ENCODE assay signal across 12 mouse cellular contexts in genomic region chr10:25437586-25438298, GRCm38 (mm10).
A peak's percentile ranks its signal among the peaks of the same experiment; 100 is the strongest.
DNase-seq lines count a peak whose midpoint lies in the region; ATAC-seq lines count a peak whose summit lies in the region.
"Had no signal": no experiment of that assay in that cellular context is flagged by ENCODE, and none has a peak within 500 bp of the region (broad histone marks: within the 10 kb centered on the region; RNA-seq: fewer than 3 reads in every experiment).

No protein-coding gene starts in this region.

- H3K4me2 ChIP-seq in embryonic facial prominence, embryonic 14.5 days (ENCODE audit: low read depth, low read length) = no peak overlapping the region
- no peak overlapping the region for H3K4me2 ChIP-seq in neural tube, embryonic 15.5 days
- H3K4me2 ChIP-seq: midbrain, embryonic 15.5 days had no signal

- H3K9me3 ChIP-seq in embryonic facial prominence, embryonic 14.5 days (ENCODE audit: control insufficient read depth, low read length) = no peaks in the 10 kb centered on the region
- H3K9me3 ChIP-seq in neural tube, embryonic 15.5 days (replicated peaks) = no peaks in the 10 kb centered on the region
- H3K9me3 ChIP-seq: midbrain, embryonic 15.5 days had no signal

- ATAC-seq in embryonic facial prominence, embryonic 14.5 days (ENCODE audit: low read depth) = no peak
- ATAC-seq in erythroblast, adult 5-6 weeks (replicated peaks; ENCODE audit: low FRiP score, poor library complexity, severe bottlenecking) = no peak
- ATAC-seq in neural tube, embryonic 15.5 days (ENCODE audit: low FRiP score) = no peak
- ATAC-seq: midbrain, embryonic 15.5 days had no signal

- no peak overlapping the region for H3K9ac ChIP-seq in embryonic facial prominence, embryonic 14.5 days (ENCODE audit: low read depth, low read length)
- H3K9ac ChIP-seq in neural tube, embryonic 15.5 days (replicated peaks) = no peak overlapping the region
- H3K9ac ChIP-seq: liver, embryonic 14.5 days; midbrain, embryonic 15.5 days had no signal

- no peaks in the 10 kb centered on the region for H3K27me3 ChIP-seq in embryonic facial prominence, embryonic 14.5 days (replicated peaks; ENCODE audit: control insufficient read depth, insufficient read depth, low read length)
- H3K27me3 ChIP-seq in neural tube, embryonic 15.5 days (replicated peaks) = no peaks in the 10 kb centered on the region
- H3K27me3 ChIP-seq: midbrain, embryonic 15.5 days had no signal

- H3K36me3 ChIP-seq in embryonic facial prominence, embryonic 14.5 days (ENCODE audit: control insufficient read depth, insufficient read depth, low read length) = peaks cover 7% of the 10 kb centered on the region
- no peaks in the 10 kb centered on the region for H3K36me3 ChIP-seq in neural tube, embryonic 15.5 days
- H3K36me3 ChIP-seq: midbrain, embryonic 15.5 days had no signal

- H3K4me1 ChIP-seq in embryonic facial prominence, embryonic 14.5 days (ENCODE audit: control insufficient read depth, insufficient read depth, low read length) = peaks cover 47% of the 10 kb centered on the region
- H3K4me1 ChIP-seq in neural tube, embryonic 15.5 days = no peaks in the 10 kb centered on the region

- no peak overlapping the region for H3K4me3 ChIP-seq in embryonic facial prominence, embryonic 14.5 days (ENCODE audit: low read depth, low read length)
- H3K4me3 ChIP-seq in neural tube, embryonic 15.5 days (replicated peaks) = no peak overlapping the region
- H3K4me3 ChIP-seq: midbrain, embryonic 15.5 days had no signal

- 81% methylated on average over 6 of the region's 6 CpGs for WGBS in embryonic facial prominence, embryonic 14.5 days
- WGBS in neural tube, embryonic 15.5 days = 85% methylated on average over 6 of the region's 6 CpGs

- peak; percentile 87 for DNase-seq in heart, adult 11 months
- DNase-seq in heart, postnatal 4 days = no peak
- peak; percentile 66 to 73 for DNase-seq in B cell, adult 2 months
- no peak for DNase-seq in embryonic facial prominence, embryonic 14.5 days (ENCODE audit: low spot score)
- peak; percentile 79 for DNase-seq in thymus, postnatal 0 days (ENCODE audit: low spot score)
- no peak for DNase-seq in urinary bladder, postnatal 14 days (ENCODE audit: low spot score)
- DNase-seq: cerebellum, postnatal 25 days; lung, postnatal 4 days had no signal

- H3K27ac ChIP-seq in embryonic facial prominence, embryonic 14.5 days (replicated peaks; ENCODE audit: low read depth, low read length) = peak overlapping the region; percentile 22; the same call in 1 of the 2 replicates
- H3K27ac ChIP-seq in neural tube, embryonic 15.5 days (replicated peaks) = no peak overlapping the region
- H3K27ac ChIP-seq: liver, embryonic 14.5 days; midbrain, embryonic 15.5 days had no signal

Comparison
In these comparisons a context has a peak if more than half of its experiments do, and no peak if none do; other contexts are left out.
1. DNase-seq: peak in heart, adult 11 months (single experiment), B cell, adult 2 months (2 of 2) and thymus, postnatal 0 days (single experiment); none in heart, postnatal 4 days (single experiment), embryonic facial prominence, embryonic 14.5 days (single experiment) and urinary bladder, postnatal 14 days (single experiment).